Mouse (Mus musculus): ENCODE measurements around the gene Igf1r. TPM values are rescaled to one million over a fixed set of nuclear protein-coding genes. Genes with fewer than 3 reads are reported as not detected.

Gene Igf1r
- polyA plus RNA-seq, 1 experiment from 2014 or later = 28.5 TPM

GRCm38 (mm10) chr7:68059690-68060089, 107.1 kb downstream of the Igf1r start:
- Histone ChIP-seq H3K27ac (ENCODE audit: low read depth, low read length) (no peak overlapping the region), H3K4me2 (ENCODE audit: low read depth, low read length) (no peak overlapping the region), H3K4me1 (ENCODE audit: control insufficient read depth, insufficient read depth, low read length) (peaks cover 22% of the 10 kb centered on the region), H3K4me3 (ENCODE audit: low read depth, low read length) (no peak overlapping the region), H3K27me3 (ENCODE audit: control insufficient read depth, insufficient read depth, low read length) (no peaks in the 10 kb centered on the region), H3K9me3 (ENCODE audit: control insufficient read depth, low read length) (no peaks in the 10 kb centered on the region), H3K36me3 (ENCODE audit: control insufficient read depth, insufficient read depth, low read length) (no peaks in the 10 kb centered on the region), H3K9ac (replicated peaks; ENCODE audit: low read depth, low read length) (no peak overlapping the region)
- no peak for ATAC-seq (ENCODE audit: low read depth)
- 83% methylated on average over 6 of the region's 6 CpGs for WGBS

GRCm38 (mm10) chr7:68061434-68061833, 108.8 kb downstream of the Igf1r start:
- Histone ChIP-seq H3K4me3 (ENCODE audit: low read depth, low read length) (no peak overlapping the region), H3K9ac (replicated peaks; ENCODE audit: low read depth, low read length) (no peak overlapping the region), H3K36me3 (ENCODE audit: control insufficient read depth, insufficient read depth, low read length) (no peaks in the 10 kb centered on the region), H3K4me2 (ENCODE audit: low read depth, low read length) (no peak overlapping the region), H3K27ac (ENCODE audit: low read depth, low read length) (no peak overlapping the region), H3K27me3 (ENCODE audit: control insufficient read depth, insufficient read depth, low read length) (no peaks in the 10 kb centered on the region), H3K4me1 (ENCODE audit: control insufficient read depth, insufficient read depth, low read length) (peaks cover 27% of the 10 kb centered on the region), H3K9me3 (ENCODE audit: control insufficient read depth, low read length) (no peaks in the 10 kb centered on the region)
- 90% methylated on average over 9 of the region's 9 CpGs for WGBS
- no peak for ATAC-seq (ENCODE audit: low read depth)

GRCm38 (mm10) chr7:68062170-68062848, 109.7 kb downstream of the Igf1r start:
- H3K4me2 ChIP-seq (ENCODE audit: low read depth, low read length) = no peak overlapping the region
- H3K4me3 ChIP-seq (ENCODE audit: low read depth, low read length) = no peak overlapping the region
- no peaks in the 10 kb centered on the region for H3K9me3 ChIP-seq (ENCODE audit: control insufficient read depth, low read length)
- no peak overlapping the region for H3K9ac ChIP-seq (replicated peaks; ENCODE audit: low read depth, low read length)
- no peak overlapping the region for H3K27ac ChIP-seq (ENCODE audit: low read depth, low read length)
- 80% methylated on average over 13 of the region's 13 CpGs for WGBS
- H3K27me3 ChIP-seq (ENCODE audit: control insufficient read depth, insufficient read depth, low read length) = no peaks in the 10 kb centered on the region
- no peaks in the 10 kb centered on the region for H3K36me3 ChIP-seq (ENCODE audit: control insufficient read depth, insufficient read depth, low read length)
- peaks cover 27% of the 10 kb centered on the region for H3K4me1 ChIP-seq (ENCODE audit: control insufficient read depth, insufficient read depth, low read length)
- no peak for ATAC-seq (ENCODE audit: low read depth)

- Histone ChIP-seq H3K36me3 (ENCODE audit: control insufficient read depth, insufficient read depth, low read length) (no peaks in the 10 kb centered on the region), H3K27ac (ENCODE audit: low read depth, low read length) (no peak overlapping the region), H3K4me3 (ENCODE audit: low read depth, low read length) (no peak overlapping the region), H3K27me3 (ENCODE audit: control insufficient read depth, insufficient read depth, low read length) (no peaks in the 10 kb centered on the region), H3K9ac (replicated peaks; ENCODE audit: low read depth, low read length) (no peak overlapping the region), H3K4me2 (ENCODE audit: low read depth, low read length) (no peak overlapping the region), H3K9me3 (ENCODE audit: control insufficient read depth, low read length) (no peaks in the 10 kb centered on the region), H3K4me1 (ENCODE audit: control insufficient read depth, insufficient read depth, low read length) (peaks cover 27% of the 10 kb centered on the region)
- 32% methylated on average over 5 of the region's 5 CpGs for WGBS
- no peak for ATAC-seq (ENCODE audit: low read depth)
These were observed 110.2 kb downstream of the Igf1r start for GRCm38 (mm10) chr7:68062849-68063208.

GRCm38 (mm10) chr7:68063711-68064110, 111.1 kb downstream of the Igf1r start:
- no peaks in the 10 kb centered on the region for H3K27me3 ChIP-seq (ENCODE audit: control insufficient read depth, insufficient read depth, low read length)
- no peak overlapping the region for H3K4me3 ChIP-seq (ENCODE audit: low read depth, low read length)
- no peaks in the 10 kb centered on the region for H3K9me3 ChIP-seq (ENCODE audit: control insufficient read depth, low read length)
- ATAC-seq (ENCODE audit: low read depth) = no peak
- no peak overlapping the region for H3K27ac ChIP-seq (ENCODE audit: low read depth, low read length)
- 72% methylated on average over 9 of the region's 9 CpGs for WGBS
- peaks cover 27% of the 10 kb centered on the region for H3K4me1 ChIP-seq (ENCODE audit: control insufficient read depth, insufficient read depth, low read length)
- H3K4me2 ChIP-seq (ENCODE audit: low read depth, low read length) = no peak overlapping the region
- H3K9ac ChIP-seq (replicated peaks; ENCODE audit: low read depth, low read length) = no peak overlapping the region
- H3K36me3 ChIP-seq (ENCODE audit: control insufficient read depth, insufficient read depth, low read length) = no peaks in the 10 kb centered on the region

GRCm38 (mm10) chr7:68064120-68064519, 111.5 kb downstream of the Igf1r start:
- H3K27me3 ChIP-seq (ENCODE audit: control insufficient read depth, insufficient read depth, low read length) = no peaks in the 10 kb centered on the region
- H3K27ac ChIP-seq (ENCODE audit: low read depth, low read length) = no peak overlapping the region
- no peak overlapping the region for H3K9ac ChIP-seq (replicated peaks; ENCODE audit: low read depth, low read length)
- H3K4me3 ChIP-seq (ENCODE audit: low read depth, low read length) = no peak overlapping the region
- H3K4me1 ChIP-seq (ENCODE audit: control insufficient read depth, insufficient read depth, low read length) = peaks cover 27% of the 10 kb centered on the region
- no peak for ATAC-seq (ENCODE audit: low read depth)
- 91% methylated on average over 8 of the region's 8 CpGs for WGBS
- H3K4me2 ChIP-seq (ENCODE audit: low read depth, low read length) = no peak overlapping the region
- H3K9me3 ChIP-seq (ENCODE audit: control insufficient read depth, low read length) = no peaks in the 10 kb centered on the region
- H3K36me3 ChIP-seq (ENCODE audit: control insufficient read depth, insufficient read depth, low read length) = no peaks in the 10 kb centered on the region

GRCm38 (mm10) chr7:68064647-68065362, 112.2 kb downstream of the Igf1r start:
- H3K27me3 ChIP-seq (ENCODE audit: control insufficient read depth, insufficient read depth, low read length) = no peaks in the 10 kb centered on the region
- H3K9ac ChIP-seq (replicated peaks; ENCODE audit: low read depth, low read length) = no peak overlapping the region
- no peak overlapping the region for H3K4me3 ChIP-seq (ENCODE audit: low read depth, low read length)
- H3K36me3 ChIP-seq (ENCODE audit: control insufficient read depth, insufficient read depth, low read length) = no peaks in the 10 kb centered on the region
- no peak overlapping the region for H3K27ac ChIP-seq (ENCODE audit: low read depth, low read length)
- 27% methylated on average over 11 of the region's 11 CpGs for WGBS
- ATAC-seq (ENCODE audit: low read depth) = peak; percentile 24; the same call in 1 of the 2 replicates
- H3K4me2 ChIP-seq (ENCODE audit: low read depth, low read length) = no peak overlapping the region; the same call in 1 of the 2 replicates
- peaks cover 27% of the 10 kb centered on the region for H3K4me1 ChIP-seq (ENCODE audit: control insufficient read depth, insufficient read depth, low read length)
- H3K9me3 ChIP-seq (ENCODE audit: control insufficient read depth, low read length) = no peaks in the 10 kb centered on the region

GRCm38 (mm10) chr7:68065904-68066303, 113.3 kb downstream of the Igf1r start:
- Histone ChIP-seq H3K27me3 (ENCODE audit: control insufficient read depth, insufficient read depth, low read length) (no peaks in the 10 kb centered on the region), H3K27ac (ENCODE audit: low read depth, low read length) (no peak overlapping the region), H3K9me3 (ENCODE audit: control insufficient read depth, low read length) (no peaks in the 10 kb centered on the region), H3K9ac (replicated peaks; ENCODE audit: low read depth, low read length) (no peak overlapping the region), H3K4me3 (ENCODE audit: low read depth, low read length) (no peak overlapping the region), H3K4me2 (ENCODE audit: low read depth, low read length) (no peak overlapping the region), H3K36me3 (ENCODE audit: control insufficient read depth, insufficient read depth, low read length) (no peaks in the 10 kb centered on the region), H3K4me1 (ENCODE audit: control insufficient read depth, insufficient read depth, low read length) (peaks cover 27% of the 10 kb centered on the region)
- no peak for ATAC-seq (ENCODE audit: low read depth)
- 93% methylated on average over 6 of the region's 6 CpGs for WGBS

GRCm38 (mm10) chr7:68067321-68067720, 114.7 kb downstream of the Igf1r start:
- no peaks in the 10 kb centered on the region for H3K36me3 ChIP-seq (ENCODE audit: control insufficient read depth, insufficient read depth, low read length)
- peaks cover 22% of the 10 kb centered on the region for H3K4me1 ChIP-seq (ENCODE audit: control insufficient read depth, insufficient read depth, low read length)
- H3K27me3 ChIP-seq (ENCODE audit: control insufficient read depth, insufficient read depth, low read length) = no peaks in the 10 kb centered on the region
- ATAC-seq (ENCODE audit: low read depth) = no peak
- no peak overlapping the region for H3K9ac ChIP-seq (replicated peaks; ENCODE audit: low read depth, low read length)
- 91% methylated on average over 4 of the region's 4 CpGs for WGBS
- no peak overlapping the region for H3K4me3 ChIP-seq (ENCODE audit: low read depth, low read length)
- no peak overlapping the region for H3K4me2 ChIP-seq (ENCODE audit: low read depth, low read length)
- no peaks in the 10 kb centered on the region for H3K9me3 ChIP-seq (ENCODE audit: control insufficient read depth, low read length)
- H3K27ac ChIP-seq (ENCODE audit: low read depth, low read length) = no peak overlapping the region

Data from neural tube, embryonic 14.5 days (tissue).